Mouse (Mus musculus): ENCODE measurements around the gene Hemk1.
A peak's percentile ranks its signal among the peaks of the same experiment; 100 is the strongest.

- TF ChIP-seq POLR2A (IDR thresholded peaks at IDR 0.05; ENCODE audit: borderline replicate concordance, extremely low read depth, insufficient read depth, insufficient read length, poor library complexity, severe bottlenecking): no peak
- peak; percentile 37; the same call in 1 of the 2 replicates for TF ChIP-seq CTCF (IDR thresholded peaks at IDR 0.05; ENCODE audit: borderline replicate concordance, extremely low read depth, insufficient read depth, insufficient read length)
Measured at GRCm38 (mm10) chr9:107278126-107278525, 60.0 kb downstream of the Hemk1 start.
